Mouse (Mus musculus): ENCODE results near the gene Stab2.

Stab2 gene

DNA sequence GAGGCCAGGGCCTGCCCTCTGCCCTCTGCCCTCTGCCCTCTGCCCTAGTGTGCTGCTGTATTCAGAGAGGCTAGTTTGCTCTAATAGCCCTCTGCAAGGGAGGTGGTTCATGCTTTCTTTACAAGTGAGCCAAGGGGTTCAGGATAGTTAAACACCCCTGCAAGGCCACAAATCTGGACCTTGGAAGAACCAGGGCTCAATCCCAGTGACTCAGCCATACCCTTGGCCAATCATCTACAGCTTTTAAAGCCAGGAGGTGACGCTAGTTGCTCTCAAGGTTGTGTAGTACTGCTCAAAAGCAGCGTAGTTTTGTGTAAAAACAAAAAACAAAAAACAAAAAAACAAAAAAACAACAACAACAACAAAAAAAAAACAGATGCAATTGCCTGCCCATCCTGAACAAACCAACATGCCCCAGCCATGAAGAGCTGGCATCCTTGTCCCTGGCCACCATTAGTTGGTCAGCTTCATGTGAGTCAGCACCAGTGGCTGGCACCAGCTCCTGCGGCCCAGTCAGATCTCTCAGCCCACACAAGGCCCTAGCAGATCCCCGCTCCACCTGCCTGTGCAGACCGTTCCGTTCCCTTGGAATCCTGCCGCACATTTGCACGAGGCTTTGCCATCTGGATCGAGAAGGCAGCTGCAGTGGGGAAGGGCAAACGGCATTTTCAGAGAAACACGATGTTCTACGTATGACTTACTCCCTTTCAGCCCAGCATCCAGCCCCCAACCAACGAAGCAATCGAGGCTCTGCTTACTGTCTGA, 117.5 kb downstream of the Stab2 start:
- in situ Hi-C loops (cut with MboI) = no loop called here

DNA sequence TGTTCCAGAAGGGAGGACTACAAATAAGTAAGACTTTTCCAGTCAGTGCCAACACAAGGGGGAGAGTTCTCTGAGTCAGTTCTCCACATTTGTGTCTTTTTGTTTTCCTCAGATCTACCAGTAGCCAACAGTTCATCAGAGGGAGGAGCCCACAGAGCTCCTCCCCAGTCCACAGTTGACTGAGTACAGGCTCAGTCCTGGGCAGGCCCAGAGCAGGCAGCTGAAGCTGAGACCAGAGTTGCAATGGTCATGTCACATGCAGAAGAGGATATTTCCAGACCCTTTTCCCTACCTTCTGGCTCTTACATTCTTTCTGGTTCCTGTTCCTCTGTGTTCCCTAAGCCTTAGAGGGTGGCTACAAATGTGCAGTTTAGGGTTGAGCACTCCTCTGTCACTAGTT, 118.4 kb downstream of the Stab2 start:
- in situ Hi-C loops (cut with MboI) = no loop called here

DNA sequence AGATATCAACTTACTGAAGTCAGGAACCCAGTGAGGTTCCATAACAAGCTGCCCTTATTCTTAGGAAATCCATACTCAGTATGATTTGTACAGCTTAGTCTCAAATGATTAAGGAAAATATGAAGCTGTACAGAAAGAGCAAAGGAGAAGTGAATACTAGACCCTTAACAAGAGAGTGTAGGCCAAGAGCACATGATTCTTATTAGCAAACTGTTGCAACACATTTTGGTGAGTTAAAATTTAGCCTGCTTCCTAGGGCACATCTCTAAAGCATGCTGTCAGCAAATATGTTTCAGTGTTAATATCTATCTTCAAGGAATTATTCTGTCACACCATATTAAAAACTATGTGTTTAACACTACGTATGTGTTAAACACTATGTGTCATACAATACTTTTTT, 121.4 kb downstream of the Stab2 start:
- in situ Hi-C loops (cut with MboI) = no loop called here

DNA sequence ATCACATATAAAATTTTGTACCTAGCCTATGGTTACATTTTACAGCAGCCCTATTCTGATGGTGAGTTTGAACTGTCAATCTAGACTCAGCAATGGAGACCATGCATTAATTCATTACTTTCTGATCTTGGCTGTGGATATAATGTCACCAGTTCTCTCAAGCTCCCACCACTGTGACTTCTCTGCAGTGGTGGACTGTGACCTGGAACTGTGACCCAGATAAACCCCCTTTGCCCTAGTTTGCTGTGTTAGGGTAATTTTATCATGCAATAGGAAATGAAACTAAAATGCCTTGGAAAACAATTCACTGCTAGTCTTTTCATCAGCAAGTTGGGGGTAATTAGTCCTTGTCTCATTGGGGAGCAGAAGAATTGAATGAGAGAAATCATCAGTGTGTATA, 126.4 kb downstream of the Stab2 start:
- in situ Hi-C loops (cut with MboI) = no loop called here

DNA sequence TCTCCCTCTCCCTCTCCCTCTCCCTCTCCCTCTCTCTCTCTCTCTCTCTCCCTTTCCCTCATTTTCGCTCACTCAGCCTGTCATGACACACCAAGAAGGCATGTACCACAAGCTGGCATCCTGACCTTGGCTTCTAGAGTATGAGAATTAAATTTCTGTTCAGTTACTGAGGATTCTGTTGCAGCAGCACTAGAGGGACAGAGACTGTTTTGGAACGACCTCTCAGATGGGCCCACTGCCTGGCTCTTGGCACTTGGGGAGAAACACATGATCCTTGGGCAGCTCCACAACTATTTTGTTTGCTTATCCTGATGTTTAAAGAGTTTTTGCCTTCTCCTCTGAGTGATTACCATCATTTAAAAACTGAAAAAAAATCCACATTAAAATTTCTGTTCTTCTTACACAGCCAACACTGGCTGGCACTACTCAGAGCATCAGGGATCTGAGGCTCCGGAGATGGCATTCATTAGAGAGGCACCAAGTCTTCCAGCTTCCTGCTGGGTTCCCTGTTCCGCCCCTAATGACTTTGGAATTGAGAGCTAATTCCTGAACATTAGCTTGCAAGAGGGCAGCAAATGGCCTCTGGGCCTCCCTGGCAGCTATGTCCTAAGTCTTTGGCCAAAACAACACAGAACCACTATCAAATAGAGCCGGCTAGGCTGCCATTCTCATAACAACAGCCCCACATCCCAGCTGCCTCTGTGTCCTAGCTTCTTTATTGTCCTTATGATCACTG, 127.6 kb downstream of the Stab2 start:
- in situ Hi-C loops (cut with MboI) = no loop called here

DNA sequence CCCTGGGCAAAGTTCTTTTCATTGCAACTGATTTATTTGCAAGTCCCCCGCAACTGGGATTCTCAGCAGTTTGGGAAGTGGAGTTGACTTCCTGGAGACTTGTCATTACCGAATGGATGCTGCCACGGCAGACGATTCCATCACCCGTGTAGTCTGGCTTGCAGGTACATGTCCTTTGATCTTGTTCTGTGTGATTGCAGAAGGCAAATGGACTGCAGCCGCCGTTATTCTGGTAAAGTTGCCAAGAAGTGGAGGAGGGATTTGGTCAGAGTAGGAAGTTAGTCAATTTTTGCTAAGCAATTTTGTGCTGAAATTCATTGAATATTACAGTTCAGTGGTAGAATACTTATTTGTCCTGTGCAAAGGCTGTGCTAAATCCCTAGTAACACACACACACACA, 129.1 kb downstream of the Stab2 start:
- in situ Hi-C loops (cut with MboI) = no loop called here

DNA sequence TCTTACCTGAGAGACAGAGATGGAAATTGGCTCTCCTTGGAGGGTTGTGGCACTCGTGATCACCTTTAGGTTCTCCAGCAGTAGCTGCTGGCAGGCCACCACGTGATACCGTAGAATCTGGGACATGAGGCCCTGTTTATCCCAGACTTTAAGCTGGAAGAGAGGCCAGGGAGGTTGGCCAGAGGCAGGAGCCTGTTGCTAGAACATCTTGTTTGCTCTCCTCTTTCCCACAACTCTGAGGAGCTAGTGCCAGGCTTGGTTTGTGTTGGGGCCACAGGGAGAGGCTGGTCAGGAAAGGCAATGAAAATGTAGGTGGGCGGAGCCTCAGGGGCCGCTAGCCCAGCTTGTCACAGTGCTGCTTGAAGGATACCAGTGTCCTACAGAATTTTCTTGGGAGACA, 135.2 kb downstream of the Stab2 start:
- in situ Hi-C loops (cut with MboI) = no loop called here

DNA sequence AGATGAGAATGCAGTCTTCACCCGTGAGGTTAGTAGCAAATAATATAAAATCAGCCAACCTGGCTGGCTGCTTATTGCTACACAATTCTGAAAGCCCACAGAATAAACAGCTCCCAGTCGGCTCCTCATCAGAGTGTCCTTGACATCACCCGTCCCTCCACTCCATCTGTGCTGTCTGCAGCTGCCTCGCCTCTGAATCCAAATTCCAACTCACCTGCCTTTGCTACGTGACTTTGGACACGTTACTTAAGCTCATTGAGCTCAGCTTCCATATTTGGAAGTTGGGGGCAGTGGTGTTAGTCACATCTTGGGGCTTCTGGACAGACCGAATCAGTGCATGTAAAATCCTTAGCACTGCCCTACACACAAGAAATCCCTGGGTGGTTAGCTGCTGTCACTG, 135.7 kb downstream of the Stab2 start:
- in situ Hi-C loops (cut with MboI) = no loop called here

DNA sequence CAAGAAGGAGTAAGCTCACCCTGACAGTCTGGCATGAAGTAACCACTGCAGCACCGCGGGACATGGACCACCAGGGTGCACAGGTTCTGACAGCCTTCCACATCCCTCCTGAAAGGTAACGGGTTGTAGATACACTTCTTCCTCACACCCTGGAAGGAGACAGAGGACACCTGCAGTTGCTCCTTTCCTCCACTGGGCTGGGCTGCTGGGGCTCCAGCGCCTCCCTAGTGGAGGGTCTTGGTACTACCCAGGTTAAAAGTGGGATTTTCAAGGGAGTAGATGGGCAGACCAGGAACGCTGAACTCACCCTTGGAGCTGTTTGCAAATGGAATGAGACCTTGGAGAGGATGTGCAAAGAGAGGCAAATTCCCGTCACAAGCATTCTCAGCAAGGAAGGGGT, 144.4 kb downstream of the Stab2 start:
- in situ Hi-C loops (cut with MboI) = no loop called here

DNA sequence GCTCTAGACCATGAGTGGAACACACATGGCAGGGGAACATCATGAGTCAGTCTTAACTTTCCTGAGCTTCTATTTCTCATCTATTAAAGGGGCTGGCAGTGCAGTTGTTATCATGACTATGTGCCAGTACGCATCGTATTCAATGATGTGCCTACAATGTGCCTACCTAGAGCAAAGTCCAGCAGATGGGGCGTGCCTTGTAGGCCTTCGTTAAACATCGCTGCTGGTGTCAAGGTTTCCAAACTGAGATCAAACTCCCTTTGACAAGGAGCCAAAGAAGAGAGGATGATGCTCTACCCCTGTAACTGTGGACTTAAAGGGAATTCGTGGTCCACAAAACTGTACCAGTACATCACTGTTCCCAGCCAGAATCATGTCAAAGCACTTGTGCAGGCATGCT, 145.3 kb downstream of the Stab2 start:
- in situ Hi-C loops (cut with MboI) = no loop called here

DNA sequence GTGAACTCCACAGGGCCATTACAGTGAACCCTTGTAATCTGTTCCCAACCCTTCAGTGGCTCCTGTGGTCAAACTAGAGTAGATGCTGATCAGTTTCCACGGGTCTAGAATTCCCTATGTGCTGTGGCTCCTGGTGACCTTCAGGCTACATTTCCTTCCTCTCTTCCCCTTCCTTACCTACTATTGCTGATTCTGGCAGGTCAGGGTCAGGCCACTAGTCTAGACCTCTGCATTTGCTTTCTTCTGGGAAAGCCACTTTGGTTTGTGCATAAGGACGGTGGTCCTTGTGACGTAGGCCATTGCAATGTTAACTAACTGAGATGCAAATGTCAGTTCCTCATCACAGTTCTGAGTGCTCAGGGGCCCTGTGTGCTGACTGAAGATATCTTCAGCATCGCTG, 147.4 kb downstream of the Stab2 start:
- in situ Hi-C loops (cut with MboI) = no loop called here

DNA sequence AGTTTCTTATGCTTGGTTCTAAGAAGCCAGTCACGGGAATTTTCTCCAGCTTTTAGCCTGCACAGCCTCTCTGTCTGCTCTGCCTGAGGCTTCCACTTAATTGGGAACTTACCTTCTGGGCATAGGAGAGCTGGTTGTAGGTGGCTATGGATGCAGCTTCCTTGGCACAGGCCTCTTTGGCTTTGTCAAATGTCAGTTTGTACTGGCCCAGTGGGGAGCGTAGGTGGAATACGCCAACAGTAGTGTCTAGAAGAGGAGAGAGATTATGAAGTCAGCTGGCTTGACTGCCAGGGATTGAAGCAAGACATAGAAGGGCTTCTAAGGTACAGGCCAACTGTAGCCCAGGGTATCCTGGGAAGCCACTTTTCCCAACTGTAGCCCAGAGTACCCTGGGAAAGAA, 154.4 kb downstream of the Stab2 start:
- in situ Hi-C loops (cut with MboI) = no loop called here

DNA sequence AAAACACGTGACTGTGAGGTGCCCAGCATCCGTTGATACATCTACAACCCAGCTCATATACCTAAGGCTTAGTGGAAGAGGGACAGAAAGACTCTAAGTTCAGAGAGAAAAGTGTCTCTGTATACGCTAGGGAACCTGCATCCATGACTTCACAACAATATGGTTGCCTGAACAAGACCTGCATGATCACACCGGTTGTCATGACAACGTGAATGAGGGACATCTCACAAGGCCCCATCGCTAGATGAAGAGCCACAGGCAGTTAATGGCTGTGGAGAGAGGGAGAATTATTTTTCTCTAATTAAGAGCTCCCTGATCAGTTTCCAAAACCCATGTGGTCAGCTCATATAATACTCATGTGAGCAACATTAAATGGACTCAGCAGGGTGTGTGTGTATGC, 155.7 kb downstream of the Stab2 start:
- in situ Hi-C loops (cut with MboI) = no loop called here

DNA sequence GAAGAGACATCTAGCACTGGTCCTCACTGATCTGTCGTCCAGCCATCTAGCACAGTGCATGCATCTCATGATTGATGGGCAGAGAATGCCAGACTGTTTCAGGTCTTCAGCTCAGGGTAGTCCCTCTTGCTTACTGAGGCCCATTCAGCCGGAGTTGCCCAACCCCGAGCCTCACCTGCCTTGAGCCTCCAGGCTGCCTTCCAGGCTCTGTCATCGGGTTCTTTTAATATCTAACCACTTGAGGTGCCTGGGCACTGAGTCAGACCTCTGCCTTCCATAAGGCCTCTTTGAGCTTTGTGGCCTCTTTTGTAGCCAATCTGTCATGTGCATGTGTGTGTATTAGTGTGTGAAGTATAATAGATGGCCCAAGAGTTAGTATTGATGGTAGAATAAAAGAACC, 158.3 kb downstream of the Stab2 start:
- in situ Hi-C loops (cut with MboI) = no loop called here

DNA sequence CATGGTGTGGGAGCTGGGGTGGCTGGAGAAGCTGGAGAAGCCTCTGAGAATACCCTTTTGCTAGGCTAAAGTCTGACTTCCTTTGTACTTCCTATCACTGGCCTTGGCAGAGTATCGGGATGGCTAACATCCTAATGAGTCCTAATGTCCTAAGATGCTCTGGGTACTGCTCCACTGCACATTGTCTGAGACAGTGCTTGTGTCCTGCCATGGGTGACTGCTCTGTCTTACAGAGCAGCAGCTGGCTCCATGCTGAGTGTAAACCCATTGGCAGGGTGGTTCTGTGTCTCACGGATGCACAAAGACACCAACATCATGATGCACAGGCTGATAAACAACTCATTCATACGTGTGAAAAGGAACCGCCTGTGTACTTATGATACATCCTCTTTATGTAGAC, 158.7 kb downstream of the Stab2 start:
- in situ Hi-C loops (cut with MboI) = no loop called here

DNA sequence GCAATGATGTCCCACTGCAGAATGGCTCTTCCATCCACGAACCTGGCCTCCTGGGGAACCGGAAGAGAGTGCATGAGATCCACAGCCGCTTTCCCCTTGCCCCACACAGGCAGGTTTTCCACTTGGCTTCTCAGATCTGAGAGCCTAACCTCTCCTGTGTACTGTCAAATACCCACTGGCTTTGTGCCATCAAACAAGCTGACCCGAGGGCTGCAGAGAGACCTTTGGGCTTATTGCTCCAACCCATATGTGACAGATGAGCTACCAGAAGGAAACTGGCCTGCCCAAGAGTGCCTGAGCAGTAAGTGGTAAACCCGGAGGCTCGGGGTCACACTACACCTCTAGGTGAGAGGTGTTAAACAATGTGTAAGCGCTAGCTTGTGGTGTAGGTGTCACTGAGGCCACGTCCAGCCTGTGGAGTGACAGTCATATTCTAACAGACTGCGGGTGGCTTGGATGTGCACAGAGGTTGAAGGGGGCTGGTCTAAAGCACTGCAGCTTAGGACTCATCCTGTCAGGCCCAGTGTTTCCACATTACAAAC, 160.8 kb downstream of the Stab2 start:
- in situ Hi-C loops (cut with MboI) = no loop called here

DNA sequence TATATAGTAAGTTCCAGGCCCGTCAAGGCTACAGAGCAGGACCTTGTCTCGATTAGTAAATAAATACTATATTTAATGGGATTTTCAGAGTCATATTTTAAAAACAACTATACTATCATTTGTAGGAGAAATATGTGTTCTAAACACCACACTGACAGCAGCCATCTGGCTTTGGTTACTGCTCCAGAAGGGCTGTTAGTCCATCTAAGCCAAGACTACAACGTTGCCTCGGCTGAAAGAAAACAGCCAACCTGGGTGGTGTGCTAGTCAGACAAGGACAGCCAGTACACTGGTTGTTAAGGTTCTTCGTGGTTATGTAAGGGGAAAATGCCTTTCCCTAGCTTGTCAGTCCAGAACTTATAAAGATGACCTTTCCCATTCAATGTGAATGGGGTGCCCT, 165.2 kb downstream of the Stab2 start:
- in situ Hi-C loops (cut with MboI) = no loop called here

DNA sequence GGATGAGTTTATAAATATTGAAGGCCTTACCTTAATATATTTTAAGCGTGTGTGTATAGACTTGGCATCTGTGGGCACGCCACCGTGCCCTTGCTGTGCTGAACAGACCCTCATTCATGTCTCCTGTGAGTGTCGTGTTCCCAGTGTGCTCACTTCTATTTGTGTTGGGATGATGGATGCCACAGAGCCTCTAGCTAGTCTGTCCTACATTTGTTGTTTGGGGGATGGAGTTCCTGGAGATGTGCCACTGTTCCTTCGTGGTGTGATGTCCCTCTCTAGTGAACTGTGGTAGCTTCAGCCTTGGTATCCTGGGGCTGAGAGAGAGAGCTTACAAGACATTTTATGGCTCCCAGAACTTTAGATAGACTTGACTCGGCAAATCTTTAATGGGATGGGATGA, 169.0 kb downstream of the Stab2 start:
- in situ Hi-C loops (cut with MboI) = no loop called here

DNA sequence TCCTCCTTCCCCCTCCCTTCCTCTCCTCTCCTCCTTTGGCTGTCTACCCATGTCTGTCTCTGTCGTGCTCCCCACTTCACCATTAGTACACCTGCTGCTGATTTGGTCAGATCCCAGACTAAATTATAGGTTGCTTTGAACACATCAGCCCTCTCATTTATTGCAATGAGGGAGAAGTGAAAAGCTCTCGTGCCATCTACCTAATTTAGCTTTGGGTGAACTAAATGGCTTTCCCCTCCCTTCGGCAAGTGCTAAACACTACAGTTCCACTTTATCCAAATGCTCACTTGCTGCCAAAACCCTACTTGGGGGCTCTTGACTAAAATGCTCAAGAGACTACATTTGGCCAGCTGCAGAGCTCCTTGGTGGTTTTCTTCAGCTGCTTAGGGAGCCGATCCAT, 171.0 kb downstream of the Stab2 start:
- in situ Hi-C loops (cut with MboI) = no loop called here

DNA sequence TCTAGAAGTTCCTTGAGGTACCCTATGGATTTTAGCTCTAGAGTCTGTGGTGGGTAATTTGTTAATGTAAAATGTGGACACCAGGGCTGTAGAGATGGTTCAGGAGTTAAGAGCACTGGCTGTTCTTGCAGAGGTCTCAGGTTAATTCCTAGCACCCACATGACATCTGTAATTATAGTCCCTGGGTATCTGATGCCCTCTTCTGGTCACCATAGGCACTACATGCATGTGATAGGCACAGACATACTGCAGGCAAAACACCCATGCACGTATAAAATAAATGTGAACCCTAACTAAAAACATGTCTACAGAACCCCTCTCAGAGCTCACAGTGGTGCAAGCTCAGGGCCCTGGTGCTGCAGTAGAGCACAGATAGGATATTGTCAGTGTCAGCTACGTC, 178.3 kb downstream of the Stab2 start:
- in situ Hi-C loops (cut with MboI) = no loop called here

DNA sequence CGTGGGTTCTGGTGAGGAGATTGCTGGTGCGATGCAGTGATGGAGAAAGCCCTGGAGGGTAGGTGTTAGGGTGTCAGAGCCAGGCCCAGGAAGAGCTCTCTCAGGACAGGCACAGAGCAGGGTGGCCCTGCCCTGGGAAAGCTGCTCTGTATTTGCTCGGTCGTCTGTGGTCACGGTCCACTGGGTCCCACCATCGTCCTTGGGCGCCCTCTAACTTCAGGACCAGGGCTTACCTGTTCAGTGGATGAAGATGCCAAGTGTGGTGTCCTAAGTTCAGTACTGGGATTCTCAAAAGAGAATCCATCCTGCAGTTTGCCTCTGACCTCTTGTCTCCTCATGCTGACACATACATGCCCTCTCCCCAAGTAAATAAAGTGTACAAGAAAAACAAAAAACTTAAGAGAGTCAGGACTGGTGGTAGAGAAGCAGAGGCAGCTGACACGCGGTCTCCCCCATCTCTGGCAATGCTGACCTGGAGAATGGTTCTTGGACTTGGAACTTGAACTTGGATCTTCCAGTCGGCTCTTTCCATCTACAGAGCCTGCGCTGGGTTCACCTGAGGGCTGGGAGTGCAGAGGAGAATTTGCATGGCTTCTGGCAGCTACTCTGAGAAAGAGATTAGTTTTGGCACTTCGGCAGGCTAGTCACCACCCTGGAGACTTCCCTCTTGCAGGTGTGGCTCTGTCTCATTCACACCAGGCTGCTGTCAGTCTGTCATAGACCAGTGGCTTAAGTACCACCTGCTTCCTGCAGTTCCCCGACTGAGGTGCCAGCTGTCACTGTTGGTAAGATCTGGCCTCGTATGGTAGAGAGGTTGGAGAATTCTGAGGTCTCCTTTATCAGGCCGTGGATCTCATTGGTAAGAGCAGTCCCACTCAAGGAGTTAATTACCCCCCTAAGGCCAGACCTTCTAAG, 179.3 kb downstream of the Stab2 start:
- in situ Hi-C loops (cut with MboI) = no loop called here

DNA sequence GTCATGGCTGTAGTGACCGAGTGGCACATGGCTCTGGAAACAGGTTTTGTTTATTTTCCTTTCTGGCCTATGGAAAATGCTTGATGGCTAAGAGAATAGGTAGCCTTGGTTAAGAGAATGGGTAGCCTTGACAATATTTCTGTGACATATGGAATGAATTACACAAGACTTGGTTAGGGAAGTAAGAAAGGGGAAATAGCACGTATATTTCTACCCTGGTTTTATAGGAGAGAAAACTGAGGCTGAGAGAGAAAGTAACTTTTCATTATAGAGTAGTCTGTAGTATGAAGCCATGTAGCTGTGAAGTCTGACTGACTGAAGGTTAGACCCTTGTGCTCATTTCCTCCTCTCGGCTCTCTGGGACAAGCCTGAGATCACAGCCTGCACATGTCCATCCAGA, 180.9 kb downstream of the Stab2 start:
- in situ Hi-C loops (cut with MboI) = no loop called here

Data from mature B cell (primary cell).